Mouse (Mus musculus) stomach, embryonic 16.5 days (tissue): ENCODE measurements around the gene Kmt2b. TPM values are rescaled to one million over a fixed set of nuclear protein-coding genes. Genes with fewer than 3 reads are reported as not detected.

Source experiments
- ATAC-seq: fragments of 200-750 bp; cut with Nextera tagmentation; 2 replicates; pipeline ENCODE4 v1.8.0; 2017; ENCODE audit warnings: moderate number of reproducible peaks, moderate TSS enrichment; ENCODE audit not compliant: insufficient read depth, low FRiP score
- H3K27ac ChIP-seq: fragments of 300-500 bp; sonication (generic); 2 replicates; pipeline ENCODE4 v1.5.1; 2014; ENCODE audit warnings: low read length
- H3K27me3 ChIP-seq: fragments of 300-500 bp; sonication (generic); 2 replicates; pipeline ENCODE4 v1.6.1; 2014; ENCODE audit warnings: low read length, control low read depth, mixed read lengths; ENCODE audit not compliant: control insufficient read depth, insufficient read depth
- H3K36me3 ChIP-seq: fragments of 300-500 bp; sonication (generic); 2 replicates; pipeline ENCODE4 v1.6.1; 2014; ENCODE audit warnings: low read length; ENCODE audit not compliant: control insufficient read depth, insufficient read depth
- H3K4me1 ChIP-seq: fragments of 300-500 bp; sonication (generic); 2 replicates; pipeline ENCODE4 v1.6.1; 2014; ENCODE audit warnings: low read length, control low read depth, mixed read lengths; ENCODE audit not compliant: control insufficient read depth, insufficient read depth
- H3K4me2 ChIP-seq: fragments of 300-500 bp; sonication (generic); 2 replicates; pipeline ENCODE4 v1.6.1; 2014; ENCODE audit warnings: low read depth, low read length, mixed read lengths
- H3K4me3 ChIP-seq: fragments of 300-500 bp; sonication (generic); replicated peaks from 2 replicates; pipeline ENCODE4 v1.5.1; 2014; ENCODE audit warnings: mild to moderate bottlenecking, low read length
- H3K9ac ChIP-seq: fragments of 300-500 bp; sonication (generic); 2 replicates; pipeline ENCODE4 v1.6.1; 2014; ENCODE audit warnings: low read length
- H3K9me3 ChIP-seq: fragments of 300-500 bp; sonication (generic); replicated peaks from 2 replicates; pipeline ENCODE4 v1.6.1; 2016; ENCODE audit warnings: low read length, control low read depth; ENCODE audit not compliant: control insufficient read depth
- WGBS: fragments of 180-500 bp; shearing (Covaris S2); extraction: QIAGEN DNeasy Blood & Tissue Kit; methylation state at CpG from one replicate; pipeline ENCODE4 v1.1.7; 2014; 5-methylcytosine and 5-hydroxymethylcytosine counted together
- polyA plus RNA-seq: library from polyadenylated mRNA; unstranded; fragments of >200 nt; fragmentation: Nextera tagmentation; extraction: Ambion mirVana; gene quantifications from 2 replicates; pipeline ENCODE4 v1.2.1, GENCODE M21; 2015

Kmt2b gene
- polyA plus RNA-seq, 1 experiment from 2014 or later = 7.9 TPM

DNA sequence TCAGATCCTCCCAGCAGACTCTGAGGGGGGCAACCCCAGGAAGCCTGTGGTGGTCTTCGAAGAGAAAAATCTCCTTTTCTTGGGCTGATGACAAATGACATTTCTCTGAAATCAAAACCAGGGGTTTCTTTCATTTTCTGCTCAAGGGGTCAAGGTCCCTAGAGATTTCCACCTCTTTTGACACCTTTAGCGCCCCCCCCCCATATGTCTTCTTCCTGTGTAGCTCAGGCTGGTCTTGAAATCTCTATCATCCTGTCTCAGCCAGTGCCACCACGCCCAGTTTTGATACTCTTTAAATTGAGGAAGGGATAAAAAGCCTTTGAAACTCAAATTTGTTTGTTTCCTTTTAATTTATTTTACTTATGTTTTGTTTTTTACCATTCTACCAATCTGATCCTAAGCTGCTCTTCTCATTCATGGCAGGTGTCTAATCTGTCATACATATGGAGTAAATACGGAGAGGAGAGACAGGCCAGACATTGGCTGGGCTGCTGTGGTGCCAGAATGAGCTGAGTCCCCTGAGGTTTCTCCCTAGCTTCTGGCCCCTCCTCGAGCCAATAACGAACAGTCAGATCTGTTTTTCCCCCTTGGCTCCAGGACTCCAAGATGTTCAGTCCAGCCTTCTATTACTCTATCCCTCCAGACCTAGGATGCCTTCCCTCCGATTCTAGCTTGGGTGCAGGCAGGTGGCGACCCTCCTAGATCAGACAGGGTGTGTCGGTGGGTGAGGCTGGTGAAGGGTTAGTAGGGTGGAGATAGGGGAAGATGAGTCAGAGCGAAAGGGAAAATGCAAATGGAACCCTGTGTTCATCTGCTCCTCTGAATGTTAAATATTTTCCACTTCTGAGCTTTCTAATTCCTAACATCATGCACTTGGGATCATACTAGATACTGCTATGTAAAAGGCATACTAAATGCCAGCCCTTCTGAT, 5.3 kb upstream of the Kmt2b start:
- Histone ChIP-seq H3K4me1 (peaks cover 4% of the 10 kb centered on the region; the same call in 1 of the 2 replicates), H3K9ac (no peak overlapping the region), H3K4me3 (no peak overlapping the region), H3K27ac (no peak overlapping the region), H3K9me3 (no peaks in the 10 kb centered on the region), H3K4me2 (no peak overlapping the region), H3K27me3 (no peaks in the 10 kb centered on the region), H3K36me3 (no peaks in the 10 kb centered on the region)
- 67% methylated on average over 10 of the region's 10 CpGs for WGBS
- no peak for ATAC-seq

GRCm38 (mm10) chr7:30592772-30593423, 4.4 kb upstream of the Kmt2b start:
- no peak for ATAC-seq
- WGBS = 46% methylated on average over 5 of the region's 5 CpGs
- H3K27ac ChIP-seq = no peak overlapping the region
- H3K9ac ChIP-seq = no peak overlapping the region
- no peak overlapping the region for H3K4me2 ChIP-seq
- no peak overlapping the region for H3K4me3 ChIP-seq
- no peaks in the 10 kb centered on the region for H3K36me3 ChIP-seq
- H3K9me3 ChIP-seq = no peaks in the 10 kb centered on the region
- H3K27me3 ChIP-seq = no peaks in the 10 kb centered on the region
- H3K4me1 ChIP-seq = peaks cover 4% of the 10 kb centered on the region; the same call in 1 of the 2 replicates

- 72% methylated on average over 4 of the region's 4 CpGs for WGBS
- Histone ChIP-seq H3K4me3 (no peak overlapping the region), H3K9ac (no peak overlapping the region), H3K4me1 (peaks cover 15% of the 10 kb centered on the region), H3K9me3 (no peaks in the 10 kb centered on the region), H3K4me2 (no peak overlapping the region), H3K27ac (no peak overlapping the region), H3K36me3 (no peaks in the 10 kb centered on the region), H3K27me3 (no peaks in the 10 kb centered on the region)
- no peak for ATAC-seq
Measured at GRCm38 (mm10) chr7:30591605-30591951, 3.1 kb upstream of the Kmt2b start.

GRCm38 (mm10) chr7:30590927-30591604, 2.5 kb upstream of the Kmt2b start:
- no peak for ATAC-seq
- Histone ChIP-seq H3K9ac (no peak overlapping the region), H3K27ac (no peak overlapping the region), H3K4me2 (no peak overlapping the region), H3K27me3 (no peaks in the 10 kb centered on the region), H3K4me1 (peaks cover 15% of the 10 kb centered on the region), H3K9me3 (no peaks in the 10 kb centered on the region), H3K36me3 (0 out of 2 replicates have a peak, but pooled peaks cover 4% of the 10 kb centered on the region), H3K4me3 (no peak overlapping the region)
- 83% methylated on average over 9 of the region's 9 CpGs for WGBS

GRCm38 (mm10) chr7:30589435-30590301, 1.1 kb upstream of the Kmt2b start:
- peak overlapping the region; percentile 100 for H3K4me3 ChIP-seq
- H3K27ac ChIP-seq = peak overlapping the region; percentile 95
- H3K9me3 ChIP-seq = no peaks in the 10 kb centered on the region
- peak overlapping the region; percentile 100 for H3K9ac ChIP-seq
- H3K4me2 ChIP-seq = peak overlapping the region; percentile 76
- WGBS = 24% methylated on average over 40 of the region's 40 CpGs
- peaks cover 18% of the 10 kb centered on the region for H3K36me3 ChIP-seq
- H3K4me1 ChIP-seq = peaks cover 15% of the 10 kb centered on the region
- H3K27me3 ChIP-seq = no peaks in the 10 kb centered on the region
- ATAC-seq = peak; percentile 58

GRCm38 (mm10) chr7:30587842-30588667, 471 bp downstream of the Kmt2b start:
- H3K4me2 ChIP-seq = peak overlapping the region; percentile 89
- H3K9me3 ChIP-seq = no peaks in the 10 kb centered on the region
- H3K4me3 ChIP-seq = peak overlapping the region; percentile 100
- H3K9ac ChIP-seq = peak overlapping the region; percentile 100
- no peaks in the 10 kb centered on the region for H3K27me3 ChIP-seq
- H3K36me3 ChIP-seq = peaks cover 33% of the 10 kb centered on the region
- H3K27ac ChIP-seq = peak overlapping the region; percentile 95
- peak; percentile 6; the same call in 1 of the 2 replicates for ATAC-seq
- H3K4me1 ChIP-seq = peaks cover 15% of the 10 kb centered on the region
- WGBS = under 1% methylated on average over 47 of the region's 67 CpGs

DNA sequence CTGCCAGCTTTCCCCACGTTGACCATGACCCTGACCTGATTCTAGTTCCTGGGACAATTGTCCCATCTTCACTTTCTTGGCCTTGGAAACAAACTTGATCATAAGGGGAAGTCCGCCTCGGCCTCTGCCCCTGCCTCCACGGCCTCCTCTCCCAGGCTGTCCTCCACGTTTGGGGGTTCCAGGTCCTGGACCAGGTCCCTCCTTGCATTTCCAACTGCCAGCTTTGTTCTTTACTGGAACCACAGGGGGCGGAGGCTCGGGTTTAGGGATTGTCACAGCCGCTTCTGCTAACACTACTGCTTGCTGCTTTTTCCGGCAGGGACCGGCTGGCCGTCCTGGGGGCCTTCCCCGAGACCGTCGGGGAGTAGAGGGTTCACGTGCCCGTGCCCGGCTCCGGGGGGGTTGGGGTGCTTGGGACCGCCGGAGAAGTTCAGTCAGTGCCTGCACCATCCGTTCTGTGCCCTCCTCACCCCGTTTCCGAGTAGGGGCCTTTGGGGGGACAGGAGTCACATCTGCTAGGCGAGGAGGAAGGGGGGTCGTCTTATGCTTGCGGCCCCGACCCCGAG, 2.0 kb downstream of the Kmt2b start:
- H3K9ac ChIP-seq = peak overlapping the region; percentile 100; the same call in 1 of the 2 replicates
- H3K27me3 ChIP-seq = no peaks in the 10 kb centered on the region
- no peak overlapping the region for H3K4me2 ChIP-seq
- H3K9me3 ChIP-seq = no peaks in the 10 kb centered on the region
- 0 out of 2 replicates have a peak overlapping the region, but pooled peaks have one; percentile 100 for H3K4me3 ChIP-seq
- ATAC-seq = no peak
- peaks cover 15% of the 10 kb centered on the region for H3K4me1 ChIP-seq
- H3K36me3 ChIP-seq = peaks cover 42% of the 10 kb centered on the region
- no peak overlapping the region for H3K27ac ChIP-seq
- 90% methylated on average over 28 of the region's 28 CpGs for WGBS
